Mouse (Mus musculus) fat pad, adult 2 months (tissue): ENCODE results near the gene Dusp3.

Source experiments
- DNase-seq: peaks from one replicate; pipeline ENCODE4 v3.0.0-alpha.2; 2011; ENCODE audit warnings: low read depth, low spot score; ENCODE audit errors: extremely low read depth

The Dusp3 gene

DNA sequence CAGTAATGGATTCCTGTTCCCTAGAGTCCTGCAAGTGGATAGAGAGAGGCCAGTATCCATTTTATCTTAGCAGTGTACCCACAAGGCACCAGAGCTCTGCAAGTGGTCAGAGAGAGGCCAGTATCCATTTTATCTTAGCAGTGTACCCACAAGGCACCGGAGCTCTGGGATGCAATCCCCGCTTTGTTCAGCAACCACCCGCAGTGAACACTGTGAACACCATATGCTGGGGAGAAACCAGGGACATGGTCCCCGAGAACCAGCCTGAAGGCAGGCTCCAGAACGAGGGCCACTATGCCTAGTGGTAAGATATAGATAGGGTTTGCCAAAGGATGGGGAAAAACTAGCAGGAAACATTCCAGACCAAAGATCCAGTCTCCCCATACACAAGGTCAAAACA is 7.7 kb downstream of the Dusp3 start:
- DNase-seq, result no peak

GRCm38 (mm10) chr11:101976949-101977348 is 9.9 kb downstream of the Dusp3 start:
- no peak for DNase-seq

- DNase-seq, result no peak
Observed at GRCm38 (mm10) chr11:101974923-101975322, 11.9 kb downstream of the Dusp3 start.

DNA sequence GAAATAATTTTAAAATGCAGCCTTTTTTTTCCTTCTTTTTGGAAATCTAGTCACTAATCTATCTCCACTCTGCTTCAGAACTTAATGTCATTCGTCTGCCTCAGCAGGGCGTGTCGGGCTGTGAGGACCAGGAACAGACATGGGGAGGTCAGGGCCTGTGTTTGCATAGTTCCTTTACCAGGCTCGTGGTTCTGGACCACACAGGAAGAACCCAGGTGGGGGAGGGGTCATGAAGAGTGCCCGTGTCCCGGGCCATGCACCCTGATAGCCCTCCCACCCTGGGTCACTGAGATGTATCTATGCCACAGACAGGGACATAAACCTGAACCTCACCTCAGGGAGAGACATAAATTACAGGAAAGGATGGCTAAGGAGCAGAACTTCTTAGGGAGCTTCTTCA is 12.6 kb downstream of the Dusp3 start:
- no peak for DNase-seq

DNA sequence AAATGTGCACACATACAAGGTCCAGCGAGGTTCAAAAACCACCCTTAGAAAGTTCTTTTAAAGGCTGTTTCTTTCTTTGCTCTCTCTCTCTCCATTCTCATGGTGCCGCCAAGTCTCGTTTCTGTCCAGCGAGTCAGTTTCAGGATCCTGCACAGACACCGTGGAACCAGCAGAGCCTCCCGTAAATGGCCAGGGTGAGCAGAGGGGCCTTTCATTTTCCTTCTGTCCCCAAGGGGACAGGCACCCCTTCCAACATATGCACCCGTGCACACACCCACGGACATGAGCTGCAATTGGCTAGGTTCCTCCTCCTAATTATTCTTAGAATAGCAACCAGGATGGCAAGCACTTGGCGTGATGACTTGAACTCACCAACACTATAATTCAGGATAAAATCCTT is 13.3 kb downstream of the Dusp3 start:
- DNase-seq, result no peak

DNA sequence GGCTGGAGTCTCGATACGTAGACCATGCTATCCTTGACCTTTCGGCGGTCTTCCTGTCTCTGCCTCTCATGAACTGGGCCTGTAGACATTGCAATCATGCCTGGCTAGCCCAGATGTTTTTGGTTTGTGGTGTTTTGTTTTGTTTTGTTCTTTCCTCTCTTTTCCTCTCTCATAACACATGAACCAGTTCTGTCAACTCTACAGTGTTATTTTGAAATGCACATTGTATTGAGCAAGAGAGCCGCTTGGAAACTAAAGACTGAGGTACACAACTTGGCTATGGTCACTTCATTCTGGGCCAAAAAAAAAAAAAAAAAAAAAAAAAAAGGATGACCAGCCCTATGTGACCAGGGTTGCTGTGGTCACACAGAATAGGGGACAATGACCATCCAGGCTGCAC is 14.2 kb downstream of the Dusp3 start:
- no peak for DNase-seq

GRCm38 (mm10) chr11:101972097-101972496 is 14.7 kb downstream of the Dusp3 start:
- no peak for DNase-seq

DNA sequence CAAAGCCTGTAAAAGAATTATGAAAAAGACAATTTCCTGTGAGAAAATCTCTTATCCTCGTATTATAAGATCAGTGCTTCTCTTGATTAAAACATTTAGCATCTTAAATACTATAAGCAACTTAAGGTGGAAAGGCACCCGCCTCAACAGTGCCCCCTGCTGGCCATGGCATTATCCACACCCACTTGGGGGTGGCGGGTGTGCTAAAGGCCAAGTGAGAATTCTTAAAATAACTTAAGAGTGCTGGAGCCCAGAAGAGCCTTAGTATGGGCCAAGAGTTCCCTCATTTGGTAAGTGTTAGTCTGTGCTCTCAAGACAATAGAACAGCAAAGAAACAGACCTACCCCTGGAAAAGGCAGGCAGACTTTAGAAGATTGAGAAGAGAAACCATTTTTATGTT is 15.4 kb downstream of the Dusp3 start:
- DNase-seq, result no peak

DNA sequence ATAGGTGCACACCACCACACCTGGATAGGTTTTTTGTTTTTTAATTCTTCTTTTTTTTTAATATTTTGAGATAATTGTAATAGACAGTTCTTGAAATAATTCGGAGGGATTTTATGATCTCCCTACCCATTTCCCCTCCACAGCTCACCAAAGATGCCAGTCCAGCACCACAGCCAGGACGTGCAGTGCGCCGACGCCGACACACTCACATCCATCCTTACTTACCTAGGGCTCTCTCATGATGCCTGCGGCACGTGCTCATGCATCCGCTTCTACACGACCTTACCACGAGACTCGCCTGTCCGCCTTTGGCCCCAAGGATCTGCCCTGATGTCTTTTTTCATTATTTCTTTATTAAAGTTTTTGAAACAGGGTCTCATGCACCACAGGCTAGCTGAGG is 17.0 kb downstream of the Dusp3 start:
- DNase-seq, result no peak

DNA sequence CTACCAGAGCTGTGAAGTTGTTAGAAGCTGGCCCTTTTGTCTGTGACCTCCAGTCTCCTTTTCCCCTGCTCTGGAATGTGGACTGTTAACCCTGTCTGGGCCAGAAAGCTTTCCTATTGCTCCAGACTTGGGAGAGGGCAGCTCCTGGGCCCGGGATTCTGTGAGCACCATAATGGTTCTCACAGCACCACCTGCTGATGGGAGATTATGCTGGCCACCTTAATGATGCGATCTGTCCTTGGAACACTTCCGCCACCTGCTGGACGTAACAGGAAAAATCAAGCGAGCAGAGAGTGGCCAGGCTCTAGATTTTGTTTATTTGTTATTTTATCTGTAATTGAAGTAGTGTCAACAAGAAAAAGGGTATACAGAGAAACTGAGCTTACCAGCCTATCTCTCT is 18.0 kb downstream of the Dusp3 start:
- no peak for DNase-seq

DNA sequence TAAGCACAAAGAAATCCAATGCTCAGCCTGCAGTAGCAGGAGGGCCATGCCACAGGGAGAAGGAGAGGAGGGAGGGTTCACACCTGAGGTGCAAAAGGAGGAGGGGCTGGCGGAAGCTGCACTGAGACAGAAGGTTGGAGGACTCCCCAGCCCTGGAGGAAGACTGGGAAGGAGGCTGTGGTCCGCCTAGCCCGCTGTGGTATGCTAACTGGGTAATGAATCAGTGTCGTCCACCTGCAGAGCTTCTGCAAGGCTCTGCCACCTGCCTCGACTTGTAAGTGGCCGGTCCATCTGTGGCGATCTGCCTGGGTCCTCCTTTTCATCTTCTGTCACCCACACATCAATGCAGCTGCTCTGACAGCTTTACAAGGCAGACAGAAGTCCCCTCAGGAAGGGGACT is 18.5 kb downstream of the Dusp3 start:
- DNase-seq, result no peak

DNA sequence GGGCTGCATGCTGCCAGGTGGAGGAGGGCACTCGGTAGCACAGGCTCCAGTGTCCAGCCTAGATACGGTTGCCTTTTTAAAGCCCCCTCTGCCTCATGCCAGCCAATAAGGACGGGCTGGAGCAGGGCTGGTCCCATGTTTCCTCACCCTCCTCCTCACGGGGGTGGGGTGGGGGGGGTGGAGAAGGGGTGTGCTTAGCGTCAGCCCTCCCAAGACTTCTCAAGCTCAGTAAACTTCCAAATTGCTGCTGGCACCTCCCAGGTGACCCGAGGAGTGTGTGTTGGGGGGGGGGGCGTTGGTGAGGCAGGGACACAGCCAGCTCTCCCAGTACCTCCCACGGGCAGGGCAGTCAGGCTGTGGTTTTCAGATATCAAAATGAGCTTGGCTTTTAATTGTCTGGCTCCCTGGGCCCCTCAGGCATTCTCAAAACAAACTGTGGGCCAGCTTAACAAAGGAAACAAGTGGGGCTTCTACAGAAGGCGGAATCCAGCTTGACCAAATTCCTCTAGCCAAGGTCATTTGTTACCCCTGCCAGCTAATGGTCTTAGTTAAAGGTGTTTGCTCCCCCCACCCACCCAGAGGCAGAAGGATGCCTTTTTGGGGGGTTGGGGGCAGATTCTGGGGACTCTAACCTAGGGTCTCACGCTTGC is 19.7 kb downstream of the Dusp3 start, which contains the start of gene Sost:
TSS of gene Sost (minus strand) at position 51 of the 650 bp plus-strand sequence.
- no peak for DNase-seq

GRCm38 (mm10) chr11:101965553-101965952 is 21.3 kb downstream of the Dusp3 start:
- no peak for DNase-seq

DNA sequence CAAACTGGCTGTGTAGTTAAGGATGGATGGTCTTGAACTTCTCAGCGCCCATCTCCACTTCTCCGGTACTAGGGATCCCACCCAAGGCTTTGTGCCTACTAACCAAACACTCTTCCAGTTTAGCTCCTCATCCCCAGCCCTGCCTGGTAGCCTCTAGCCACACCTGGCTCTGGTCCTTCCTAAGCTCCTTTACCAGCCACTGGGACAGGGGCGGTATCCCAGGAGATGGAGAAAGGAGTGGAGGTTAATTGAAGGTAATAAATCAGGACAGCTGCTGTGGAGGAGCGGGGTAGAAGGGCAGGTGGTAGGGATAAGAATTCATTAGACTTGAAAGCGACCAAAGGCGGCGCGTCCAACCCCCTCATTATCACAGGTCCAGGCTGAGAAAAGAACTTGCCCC is 22.2 kb downstream of the Dusp3 start:
- no peak for DNase-seq

- no peak for DNase-seq
Observed at GRCm38 (mm10) chr11:101963473-101964291, 23.1 kb downstream of the Dusp3 start.

- no peak for DNase-seq
Observed at GRCm38 (mm10) chr11:101963043-101963442, 23.8 kb downstream of the Dusp3 start.

DNA sequence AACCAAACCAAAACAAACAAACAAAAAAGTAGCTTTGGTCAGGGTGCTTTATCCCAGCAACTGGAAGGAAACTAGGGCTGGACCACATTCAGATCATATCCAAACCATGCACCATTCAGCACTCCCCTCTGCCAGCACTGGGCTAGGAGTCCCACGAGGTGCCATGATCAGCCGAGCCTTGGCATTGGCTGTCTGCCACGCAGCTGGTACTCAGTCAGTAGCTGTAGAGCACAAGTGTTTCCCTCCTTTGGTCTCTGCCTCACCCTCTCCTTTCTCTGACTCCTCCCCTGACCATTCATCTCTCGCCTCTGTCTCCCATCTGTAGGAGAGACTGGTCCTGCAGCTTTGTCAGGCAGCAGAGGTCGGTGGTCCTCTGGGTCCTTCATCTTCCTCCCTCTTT is 29.3 kb downstream of the Dusp3 start:
- no peak for DNase-seq

- no peak for DNase-seq
Observed at GRCm38 (mm10) chr11:101953441-101953840, 33.4 kb downstream of the Dusp3 start.

- DNase-seq, result no peak
Observed at GRCm38 (mm10) chr11:101952541-101953341, 34.1 kb downstream of the Dusp3 start.

DNA sequence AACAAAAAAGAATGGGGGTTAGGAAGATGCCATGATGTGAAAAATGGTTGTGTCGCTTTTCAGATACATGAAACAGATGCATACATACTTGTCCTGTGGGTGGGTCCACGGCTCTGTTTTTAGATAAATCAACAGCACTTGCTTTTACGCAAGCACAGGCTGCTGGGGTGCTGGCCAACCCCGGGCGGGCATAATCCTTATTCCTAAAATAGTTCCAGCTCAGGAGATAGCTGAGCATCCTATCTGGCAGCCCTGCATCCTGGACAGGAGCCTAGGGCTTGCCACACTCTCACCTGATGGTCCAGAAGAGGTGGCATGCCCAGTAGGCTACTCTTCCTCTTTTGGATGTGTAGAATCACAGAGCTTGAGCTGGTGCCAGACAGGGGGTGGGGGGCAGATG is 36.8 kb downstream of the Dusp3 start:
- no peak for DNase-seq

DNA sequence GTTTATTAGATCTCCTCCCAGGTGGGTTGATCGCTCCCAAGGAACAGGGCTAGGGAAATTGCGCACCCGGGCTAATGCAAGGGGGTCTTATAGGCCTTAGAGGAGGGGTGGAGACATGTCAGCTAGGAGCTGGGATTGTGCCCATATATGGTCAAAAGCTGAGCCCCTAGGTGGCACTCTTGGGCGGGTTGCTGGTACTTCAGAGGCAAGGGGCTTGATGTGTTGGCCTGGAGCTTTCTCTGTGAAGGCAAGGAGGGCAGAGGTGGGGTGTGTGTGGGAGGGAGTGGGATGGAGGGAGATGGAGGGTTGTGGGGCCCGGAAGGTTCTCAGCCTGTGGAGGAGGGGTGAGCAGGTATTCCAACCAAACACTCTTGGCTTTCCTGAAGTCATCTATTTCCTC is 40.3 kb downstream of the Dusp3 start:
- no peak for DNase-seq

DNA sequence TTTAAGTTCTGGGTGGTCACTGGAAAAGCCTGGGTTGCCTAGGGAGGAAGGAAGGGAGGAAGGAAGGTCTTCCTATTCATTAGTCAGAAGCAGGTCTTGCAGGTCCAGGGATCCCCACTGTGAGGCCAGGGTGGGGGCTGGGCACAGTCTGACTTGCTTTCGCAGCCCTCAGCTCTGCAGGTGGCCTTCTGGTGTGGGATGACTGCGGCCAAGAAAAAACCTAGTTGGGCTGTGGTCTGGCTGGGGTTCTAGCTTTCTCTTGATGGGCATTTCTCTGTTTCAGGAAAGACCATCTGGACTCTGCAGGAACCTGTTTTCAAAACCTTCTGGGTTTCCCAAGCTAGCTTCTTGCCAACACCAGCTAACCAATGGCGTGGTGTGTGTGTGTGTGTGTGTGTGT is 43.8 kb downstream of the Dusp3 start:
- DNase-seq, result no peak
